Mouse (Mus musculus) megakaryocyte, embryonic 14.5 days (primary cell): ENCODE measurements around the gene Epha6.

ENCODE experiments used
- FLI1 ChIP-seq: IDR thresholded peaks from 2 replicates; pipeline ENCODE4 v1.6.1; 2012; ENCODE audit warnings: low read length, inconsistent platforms, mixed read lengths
- GATA1 ChIP-seq: IDR thresholded peaks from 3 replicates; pipeline ENCODE4 v1.6.1; 2012; ENCODE audit warnings: mixed read lengths, low read length, inconsistent platforms, borderline replicate concordance

DNA sequence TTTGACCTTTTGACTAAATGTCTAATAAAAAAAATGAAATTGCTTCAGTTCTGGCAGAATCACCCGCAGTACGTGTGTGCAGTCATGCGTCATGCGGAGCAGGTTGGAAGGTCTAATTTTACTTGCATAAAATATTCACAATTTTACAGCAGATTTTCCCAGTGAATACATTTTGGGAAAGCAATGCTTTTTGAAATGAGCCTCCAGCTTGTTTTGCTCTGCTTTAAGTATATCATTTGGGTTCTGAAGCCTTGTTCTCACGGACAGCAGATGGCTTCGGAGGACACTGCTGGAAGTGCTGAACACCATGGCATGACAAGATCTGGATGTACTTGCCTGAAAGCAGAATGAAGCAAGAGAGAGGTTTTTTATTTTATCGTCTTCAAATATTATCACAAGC, 912.1 kb downstream of the Epha6 start:
- TF ChIP-seq FLI1, result no peak
- TF ChIP-seq GATA1, result no peak
